ENCODE assay signal across 10 mouse cellular contexts in genomic region chr2:79738958-79739357, GRCm38 (mm10). TPM values are rescaled to one million over a fixed set of nuclear protein-coding genes. Genes with fewer than 3 reads are reported as not detected.
DNase-seq lines count a peak whose midpoint lies in the region; ATAC-seq and TF ChIP-seq lines count a peak whose summit lies in the region.
"Had no signal": no experiment of that assay in that cellular context is flagged by ENCODE, and none has a peak within 500 bp of the region (broad histone marks: within the 10 kb centered on the region; RNA-seq: fewer than 3 reads in every experiment).

No protein-coding gene starts in this region.

- H3K4me3 ChIP-seq in left cerebral cortex, adult 2 months: no peak overlapping the region
- H3K4me3 ChIP-seq in midbrain, embryonic 10.5 days: no peak overlapping the region

- intact Hi-C loops in left cerebral cortex, postnatal 4 days (cut with DNase I): no loop called here
- intact Hi-C loops in left cerebral cortex, adult 2 months (cut with DNase I): no loop called here
- intact Hi-C loops in heart, postnatal 10 days (cut with DNase I): no loop called here

- 93% methylated on average over 2 of the region's 2 CpGs for WGBS in midbrain, embryonic 10.5 days

- peak; percentile 3 for DNase-seq in left cerebral cortex, postnatal 4 days
- no peak for DNase-seq in left cerebral cortex, adult 2 months (ENCODE audit: extremely low spot score in 1 of 2, low spot score in 2 of 2)
- DNase-seq in adrenal gland, adult (ENCODE audit: inconsistent age in 2 of 2, low spot score in 1 of 2): peak; percentile 18 to 60
- peak; percentile 55 to 60 for DNase-seq in heart, postnatal 10 days
- DNase-seq in spleen, adult 18-20 months: no peak
- no peak for DNase-seq in midbrain, embryonic 10.5 days (ENCODE audit: low spot score)
- DNase-seq: cerebellum, adult 9-10 months had no signal

- no peak for TF ChIP-seq CTCF in left cerebral cortex, adult 2 months (IDR thresholded peaks at IDR 0.05)

- peaks cover 5% of the 10 kb centered on the region; the same call in 1 of the 2 replicates for H3K9me3 ChIP-seq in midbrain, embryonic 10.5 days (replicated peaks)

- H3K4me1 ChIP-seq in midbrain, embryonic 10.5 days: no peaks in the 10 kb centered on the region

- H3K27me3 ChIP-seq in midbrain, embryonic 10.5 days (ENCODE audit: low read depth, poor library complexity, severe bottlenecking): no peaks in the 10 kb centered on the region

- ATAC-seq in megakaryocyte progenitor cell, adult 5-6 weeks (replicated peaks; ENCODE audit: poor library complexity): peak; percentile 48; the same call in 1 of the 2 replicates

- no peaks in the 10 kb centered on the region for H3K36me3 ChIP-seq in midbrain, embryonic 10.5 days

- H3K27ac ChIP-seq in left cerebral cortex, adult 2 months: no peak overlapping the region
- no peak overlapping the region for H3K27ac ChIP-seq in midbrain, embryonic 10.5 days (replicated peaks)
- H3K27ac ChIP-seq: hindbrain, embryonic 14.5 days had no signal

RNA-seq across cellular contexts. Expression of gene Ppp1r1c, which starts 31.4 kb away (rescaled TPM):
- total RNA-seq in left cerebral cortex, postnatal 4 days (2021): not detected
- total RNA-seq in left cerebral cortex, adult 2 months (2021): not detected
- total RNA-seq in heart, postnatal 10 days (2021): under 1 TPM in 1 of 2 experiments, not detected in 1; 0.38 TPM
- not detected in 2 replicates for total RNA-seq in megakaryocyte progenitor cell, adult 5-6 weeks (2015)
- total RNA-seq in megakaryocyte progenitor cell, adult 5-6 weeks (2017): not detected in 2 replicates
- 0.95 and 1.0 TPM in 2 replicates for polyA plus RNA-seq in midbrain, embryonic 10.5 days (2016; fragmentation: Nextera tagmentation; extraction: Ambion mirVana)
- polyA plus RNA-seq: stomach, embryonic 14.5 days had no signal

Comparison
In these comparisons a context has a peak if more than half of its experiments do, and no peak if none do; other contexts are left out.
1. DNase-seq: peak in left cerebral cortex, postnatal 4 days (single experiment), adrenal gland, adult (2 of 2) and heart, postnatal 10 days (2 of 2); none in left cerebral cortex, adult 2 months (0 of 2), spleen, adult 18-20 months (0 of 2) and midbrain, embryonic 10.5 days (single experiment).